Mouse (Mus musculus) E14TG2a.4 (cell line): ENCODE results near the gene C87499.

Source experiments
- CTCF ChIP-seq: conservative IDR thresholded peaks from 2 replicates; pipeline ENCODE4 v1.5.1; 2014; ENCODE audit warnings: low read length
- NANOG ChIP-seq: IDR thresholded peaks from 2 replicates; pipeline ENCODE4 v1.6.1; 2014; ENCODE audit warnings: borderline replicate concordance, low read length, mixed read lengths
- POU5F1 ChIP-seq: IDR thresholded peaks from 2 replicates; pipeline ENCODE4 v1.6.1; 2014; ENCODE audit warnings: low read length, borderline replicate concordance

GRCm38 (mm10) chr4:88681353-88681752 lies 47.1 kb upstream of the C87499 start:
- TF ChIP-seq CTCF: no peak
- no peak for TF ChIP-seq NANOG
- no peak for TF ChIP-seq POU5F1
